11 mouse cellular contexts compared by ENCODE assay signal in the genomic region with DNA sequence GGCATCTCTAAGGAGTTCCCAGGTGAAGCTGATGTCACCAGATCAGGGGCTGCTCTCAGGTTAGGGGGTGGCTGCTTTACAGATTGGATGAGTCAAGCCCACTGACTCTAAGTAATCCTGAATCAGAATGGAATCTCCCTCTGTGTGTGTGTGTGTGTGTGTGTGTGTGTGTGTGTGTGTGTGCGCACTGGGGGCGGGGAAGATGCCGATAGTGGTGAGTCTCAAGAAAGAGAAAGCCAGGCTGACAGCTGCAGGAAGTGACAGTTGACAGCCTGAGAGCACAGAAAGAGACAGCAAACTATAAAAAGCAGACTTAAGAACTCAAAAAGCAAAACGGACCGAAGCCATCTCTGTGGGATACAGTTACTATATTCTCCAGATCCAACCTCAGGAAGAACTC. TPM values are rescaled to one million over a fixed set of nuclear protein-coding genes. Genes with fewer than 3 reads are reported as not detected.
DNase-seq lines count a peak whose midpoint lies in the region; ATAC-seq and TF ChIP-seq lines count a peak whose summit lies in the region.
"Had no signal": no experiment of that assay in that cellular context is flagged by ENCODE, and none has a peak within 500 bp of the region (broad histone marks: within the 10 kb centered on the region; RNA-seq: fewer than 3 reads in every experiment).

No protein-coding gene starts in this region.

- TF ChIP-seq CTCF in left cerebral cortex, adult 2 months (IDR thresholded peaks at IDR 0.05), result no peak
- no peak for TF ChIP-seq CTCF in stomach, postnatal 0 days (IDR thresholded peaks at IDR 0.05; ENCODE audit: low read depth)

- no peak overlapping the region for H3K4me3 ChIP-seq in left cerebral cortex, adult 2 months
- H3K4me3 ChIP-seq in stomach, postnatal 0 days (ENCODE audit: low read depth, low read length), result no peak overlapping the region
- H3K4me3 ChIP-seq: embryonic facial prominence, embryonic 12.5 days had no signal

- no peaks in the 10 kb centered on the region for H3K27me3 ChIP-seq in stomach, postnatal 0 days (ENCODE audit: control insufficient read depth, insufficient read depth, low read length)
- H3K27me3 ChIP-seq: embryonic facial prominence, embryonic 12.5 days had no signal

- WGBS in stomach, postnatal 0 days, result 63% methylated on average over 5 of the region's 5 CpGs

- peak in 1 of 2 experiments; percentile 17 for DNase-seq in left cerebral cortex, adult 2 months (ENCODE audit: extremely low spot score in 1 of 2, low spot score in 2 of 2)
- DNase-seq in left cerebral cortex, adult 11 months (ENCODE audit: low spot score), result no peak
- DNase-seq in stomach, postnatal 0 days (ENCODE audit: low spot score), result no peak
- no peak for DNase-seq in gastrocnemius, adult 8-10 months (ENCODE audit: low spot score in 2 of 2)
- DNase-seq in kidney, postnatal 4 days, result no peak
- DNase-seq in adrenal gland, adult 2 months, result no peak
- DNase-seq: heart, postnatal 36 days had no signal

- no peak for TF ChIP-seq EP300 in stomach, postnatal 0 days (optimal IDR thresholded peaks at IDR 0.05)

- intact Hi-C loops in left cerebral cortex, adult 2 months (cut with DNase I), result loop anchor here (2.0 kb wide), 3 partner anchors 50 to 120 kb away; no protein-coding TSS in a partner anchor

- H3K36me3 ChIP-seq in stomach, postnatal 0 days (ENCODE audit: control insufficient read depth, insufficient read depth, low read length), result no peaks in the 10 kb centered on the region
- H3K36me3 ChIP-seq: embryonic facial prominence, embryonic 12.5 days had no signal

- H3K4me2 ChIP-seq in stomach, postnatal 0 days (replicated peaks; ENCODE audit: low read depth), result no peak overlapping the region
- H3K4me2 ChIP-seq: embryonic facial prominence, embryonic 12.5 days had no signal

- no peak overlapping the region for H3K9ac ChIP-seq in stomach, postnatal 0 days (ENCODE audit: low read length)
- H3K9ac ChIP-seq: embryonic facial prominence, embryonic 12.5 days had no signal

- ATAC-seq in CD4-positive, CD25-positive, alpha-beta regulatory T cell, adult 4 months, result peak; percentile 58
- ATAC-seq in common myeloid progenitor, adult 5-6 weeks (replicated peaks; ENCODE audit: low read depth, poor library complexity, severe bottlenecking), result peak; percentile 78
- ATAC-seq in stomach, postnatal 0 days (ENCODE audit: low FRiP score, low TSS enrichment), result no peak

- peak overlapping the region; percentile 78; the same call in 1 of the 2 replicates for H3K27ac ChIP-seq in left cerebral cortex, adult 2 months
- peak overlapping the region; percentile 80; the same call in 1 of the 2 replicates for H3K27ac ChIP-seq in stomach, postnatal 0 days (replicated peaks)
- H3K27ac ChIP-seq: embryonic facial prominence, embryonic 12.5 days; kidney, postnatal 0 days had no signal

- no peaks in the 10 kb centered on the region for H3K4me1 ChIP-seq in stomach, postnatal 0 days (replicated peaks; ENCODE audit: control insufficient read depth, insufficient read depth)
- H3K4me1 ChIP-seq: embryonic facial prominence, embryonic 12.5 days had no signal

- no peaks in the 10 kb centered on the region for H3K9me3 ChIP-seq in stomach, postnatal 0 days (ENCODE audit: control insufficient read depth, low read length)
- H3K9me3 ChIP-seq: embryonic facial prominence, embryonic 12.5 days had no signal

RNA-seq across cellular contexts. Expression of a gene that starts 18.7 kb away (rescaled TPM):
- total RNA-seq in left cerebral cortex, adult 2 months (2021), result 100 to 1,000 TPM; 173 to 179 TPM
- polyA plus RNA-seq in CD4-positive, CD25-positive, alpha-beta regulatory T cell, adult 4 months (2017; shearing (Covaris generic)), result 10 to 100 TPM in 1 of 2 experiments, 1 to 10 TPM in 1; 7.9 to 13.4 TPM
- total RNA-seq in common myeloid progenitor, adult 5-6 weeks (2017), result not detected in 2 replicates
- polyA plus RNA-seq in stomach, postnatal 0 days (2015; fragmentation: Nextera tagmentation; extraction: Ambion mirVana), result 2.2 and 2.9 TPM in 2 replicates
- total RNA-seq in gastrocnemius, adult 8-10 months (2022), result 1 to 10 TPM in 1 of 4 experiments, under 1 TPM in 3; 0.46 to 1.3 (median 0.93) TPM
- total RNA-seq in adrenal gland, adult 2 months (2021), result 10 to 100 TPM; 23.5 to 25.6 TPM
- 22.5 and 36.7 TPM in 2 replicates for polyA plus RNA-seq in adrenal gland, adult 2 months (2012; rRNA removed)

Comparison
In these comparisons a context has a peak if more than half of its experiments do, and no peak if none do; other contexts are left out.
1. RNA of a gene that starts 18.7 kb away (total RNA-seq): 173 to 179 TPM in left cerebral cortex, adult 2 months and 23.5 to 25.6 TPM in adrenal gland, adult 2 months; 0.46 to 1.3 TPM in gastrocnemius, adult 8-10 months and not detected in common myeloid progenitor, adult 5-6 weeks; every median in the first group is over 10 times any median in the second.